Mouse (Mus musculus): ENCODE measurements around the gene Fndc9. TPM values are rescaled to one million over a fixed set of nuclear protein-coding genes. Genes with fewer than 3 reads are reported as not detected.

Fndc9 gene
- polyA plus RNA-seq, 1 experiment: not detected

GRCm38 (mm10) chr11:46251994-46252393 lies 16.7 kb downstream of the Fndc9 start:
- Histone ChIP-seq H3K9me3 (replicated peaks; ENCODE audit: control insufficient read depth, insufficient read depth, low read length, poor library complexity, severe bottlenecking) (no peaks in the 10 kb centered on the region), H3K4me3 (ENCODE audit: low read depth, low read length) (no peak overlapping the region), H3K27ac (ENCODE audit: insufficient read depth, low read length) (no peak overlapping the region), H3K36me3 (ENCODE audit: control insufficient read depth, insufficient read depth, low read length, poor library complexity, severe bottlenecking) (no peaks in the 10 kb centered on the region), H3K9ac (ENCODE audit: low read depth, poor library complexity, severe bottlenecking) (no peak overlapping the region), H3K4me1 (ENCODE audit: control insufficient read depth, insufficient read depth, low read length) (peaks cover 4% of the 10 kb centered on the region), H3K27me3 (ENCODE audit: control insufficient read depth, insufficient read depth, low read length, poor library complexity, severe bottlenecking) (no peaks in the 10 kb centered on the region)
- TF ChIP-seq CTCF (IDR thresholded peaks at IDR 0.05; ENCODE audit: low read depth, low read length): peak; percentile 98
- TF ChIP-seq POLR2A (IDR thresholded peaks at IDR 0.05; ENCODE audit: insufficient read depth, low read length): no peak

GRCm38 (mm10) chr11:46255291-46255690 lies 20.0 kb downstream of the Fndc9 start:
- H3K27ac ChIP-seq (ENCODE audit: insufficient read depth, low read length): no peak overlapping the region
- H3K4me1 ChIP-seq (ENCODE audit: control insufficient read depth, insufficient read depth, low read length): peaks cover 4% of the 10 kb centered on the region
- no peaks in the 10 kb centered on the region for H3K36me3 ChIP-seq (ENCODE audit: control insufficient read depth, insufficient read depth, low read length, poor library complexity, severe bottlenecking)
- no peak overlapping the region for H3K9ac ChIP-seq (ENCODE audit: low read depth, poor library complexity, severe bottlenecking)
- H3K4me3 ChIP-seq (ENCODE audit: low read depth, low read length): no peak overlapping the region
- TF ChIP-seq EP300 (IDR thresholded peaks at IDR 0.05; ENCODE audit: insufficient read depth, low read depth, low read length): no peak
- TF ChIP-seq CTCF (IDR thresholded peaks at IDR 0.05; ENCODE audit: low read depth, low read length): no peak
- TF ChIP-seq POLR2A (IDR thresholded peaks at IDR 0.05; ENCODE audit: insufficient read depth, low read length): no peak
- H3K9me3 ChIP-seq (replicated peaks; ENCODE audit: control insufficient read depth, insufficient read depth, low read length, poor library complexity, severe bottlenecking): no peaks in the 10 kb centered on the region
- H3K27me3 ChIP-seq (ENCODE audit: control insufficient read depth, insufficient read depth, low read length, poor library complexity, severe bottlenecking): no peaks in the 10 kb centered on the region

GRCm38 (mm10) chr11:46258207-46258606 lies 22.9 kb downstream of the Fndc9 start:
- Histone ChIP-seq H3K27ac (ENCODE audit: insufficient read depth, low read length) (no peak overlapping the region), H3K27me3 (ENCODE audit: control insufficient read depth, insufficient read depth, low read length, poor library complexity, severe bottlenecking) (no peaks in the 10 kb centered on the region), H3K4me1 (ENCODE audit: control insufficient read depth, insufficient read depth, low read length) (peaks cover 4% of the 10 kb centered on the region), H3K4me3 (ENCODE audit: low read depth, low read length) (no peak overlapping the region), H3K36me3 (ENCODE audit: control insufficient read depth, insufficient read depth, low read length, poor library complexity, severe bottlenecking) (no peaks in the 10 kb centered on the region), H3K9ac (ENCODE audit: low read depth, poor library complexity, severe bottlenecking) (no peak overlapping the region), H3K9me3 (replicated peaks; ENCODE audit: control insufficient read depth, insufficient read depth, low read length, poor library complexity, severe bottlenecking) (no peaks in the 10 kb centered on the region)
- TF ChIP-seq CTCF (IDR thresholded peaks at IDR 0.05; ENCODE audit: low read depth, low read length): peak; percentile 49
- no peak for TF ChIP-seq POLR2A (IDR thresholded peaks at IDR 0.05; ENCODE audit: insufficient read depth, low read length)
- no peak for TF ChIP-seq EP300 (IDR thresholded peaks at IDR 0.05; ENCODE audit: insufficient read depth, low read depth, low read length)

- no peaks in the 10 kb centered on the region for H3K27me3 ChIP-seq (ENCODE audit: control insufficient read depth, insufficient read depth, low read length, poor library complexity, severe bottlenecking)
- peaks cover 4% of the 10 kb centered on the region for H3K4me1 ChIP-seq (ENCODE audit: control insufficient read depth, insufficient read depth, low read length)
- H3K9ac ChIP-seq (ENCODE audit: low read depth, poor library complexity, severe bottlenecking): no peak overlapping the region
- H3K36me3 ChIP-seq (ENCODE audit: control insufficient read depth, insufficient read depth, low read length, poor library complexity, severe bottlenecking): no peaks in the 10 kb centered on the region
- H3K9me3 ChIP-seq (replicated peaks; ENCODE audit: control insufficient read depth, insufficient read depth, low read length, poor library complexity, severe bottlenecking): no peaks in the 10 kb centered on the region
- H3K27ac ChIP-seq (ENCODE audit: insufficient read depth, low read length): no peak overlapping the region
- H3K4me3 ChIP-seq (ENCODE audit: low read depth, low read length): no peak overlapping the region
- TF ChIP-seq POLR2A (IDR thresholded peaks at IDR 0.05; ENCODE audit: insufficient read depth, low read length) (no peak), EP300 (IDR thresholded peaks at IDR 0.05; ENCODE audit: insufficient read depth, low read depth, low read length) (no peak), CTCF (IDR thresholded peaks at IDR 0.05; ENCODE audit: low read depth, low read length) (no peak)
Observed at GRCm38 (mm10) chr11:46258749-46259148, 23.4 kb downstream of the Fndc9 start.

- TF ChIP-seq POLR2A (IDR thresholded peaks at IDR 0.05; ENCODE audit: insufficient read depth, low read length) (no peak), CTCF (IDR thresholded peaks at IDR 0.05; ENCODE audit: low read depth, low read length) (no peak), EP300 (IDR thresholded peaks at IDR 0.05; ENCODE audit: insufficient read depth, low read depth, low read length) (no peak)
- Histone ChIP-seq H3K27me3 (ENCODE audit: control insufficient read depth, insufficient read depth, low read length, poor library complexity, severe bottlenecking) (no peaks in the 10 kb centered on the region), H3K9ac (ENCODE audit: low read depth, poor library complexity, severe bottlenecking) (no peak overlapping the region), H3K4me1 (ENCODE audit: control insufficient read depth, insufficient read depth, low read length) (no peaks in the 10 kb centered on the region), H3K27ac (ENCODE audit: insufficient read depth, low read length) (no peak overlapping the region), H3K4me3 (ENCODE audit: low read depth, low read length) (no peak overlapping the region), H3K36me3 (ENCODE audit: control insufficient read depth, insufficient read depth, low read length, poor library complexity, severe bottlenecking) (no peaks in the 10 kb centered on the region), H3K9me3 (replicated peaks; ENCODE audit: control insufficient read depth, insufficient read depth, low read length, poor library complexity, severe bottlenecking) (no peaks in the 10 kb centered on the region)
Observed at GRCm38 (mm10) chr11:46262854-46263253, 27.5 kb downstream of the Fndc9 start.

GRCm38 (mm10) chr11:46263291-46263690 lies 28.0 kb downstream of the Fndc9 start:
- TF ChIP-seq EP300 (IDR thresholded peaks at IDR 0.05; ENCODE audit: insufficient read depth, low read depth, low read length): no peak
- no peak for TF ChIP-seq CTCF (IDR thresholded peaks at IDR 0.05; ENCODE audit: low read depth, low read length)
- TF ChIP-seq POLR2A (IDR thresholded peaks at IDR 0.05; ENCODE audit: insufficient read depth, low read length): no peak
- no peak overlapping the region for H3K4me3 ChIP-seq (ENCODE audit: low read depth, low read length)
- H3K9ac ChIP-seq (ENCODE audit: low read depth, poor library complexity, severe bottlenecking): no peak overlapping the region
- H3K36me3 ChIP-seq (ENCODE audit: control insufficient read depth, insufficient read depth, low read length, poor library complexity, severe bottlenecking): no peaks in the 10 kb centered on the region
- H3K4me1 ChIP-seq (ENCODE audit: control insufficient read depth, insufficient read depth, low read length): no peaks in the 10 kb centered on the region
- H3K9me3 ChIP-seq (replicated peaks; ENCODE audit: control insufficient read depth, insufficient read depth, low read length, poor library complexity, severe bottlenecking): no peaks in the 10 kb centered on the region
- H3K27me3 ChIP-seq (ENCODE audit: control insufficient read depth, insufficient read depth, low read length, poor library complexity, severe bottlenecking): no peaks in the 10 kb centered on the region
- H3K27ac ChIP-seq (ENCODE audit: insufficient read depth, low read length): no peak overlapping the region

All from ES-Bruce4 (cell line).